Mouse (Mus musculus): ENCODE results near the gene Lrrc47.

Gene Lrrc47

DNA sequence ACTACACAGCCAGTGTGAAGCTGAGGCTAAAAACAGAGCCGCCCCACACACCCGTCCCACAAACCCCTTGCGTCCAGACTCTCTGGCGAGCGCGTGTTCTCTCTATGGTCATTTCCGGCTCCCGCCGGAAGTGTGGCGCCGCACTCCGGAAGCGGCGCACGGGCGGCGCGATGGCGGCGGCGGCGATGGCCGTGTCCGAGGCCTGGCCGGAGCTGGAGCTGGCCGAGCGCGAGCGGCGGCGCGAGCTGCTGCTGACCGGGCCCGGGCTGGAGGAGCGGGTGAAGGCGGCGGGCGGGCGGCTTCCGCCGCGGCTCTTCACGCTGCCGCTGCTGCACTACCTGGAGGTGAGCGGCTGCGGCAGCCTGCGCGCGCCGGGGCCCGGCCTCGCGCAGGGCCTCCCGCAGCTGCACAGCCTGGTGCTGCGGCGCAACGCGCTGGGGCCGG is at the start of gene Lrrc47:
Lrrc47 (plus strand) TSS at position 86 of the 444 bp plus-strand sequence.
- DNase-seq (ENCODE audit: low spot score): peak; percentile 68

DNA sequence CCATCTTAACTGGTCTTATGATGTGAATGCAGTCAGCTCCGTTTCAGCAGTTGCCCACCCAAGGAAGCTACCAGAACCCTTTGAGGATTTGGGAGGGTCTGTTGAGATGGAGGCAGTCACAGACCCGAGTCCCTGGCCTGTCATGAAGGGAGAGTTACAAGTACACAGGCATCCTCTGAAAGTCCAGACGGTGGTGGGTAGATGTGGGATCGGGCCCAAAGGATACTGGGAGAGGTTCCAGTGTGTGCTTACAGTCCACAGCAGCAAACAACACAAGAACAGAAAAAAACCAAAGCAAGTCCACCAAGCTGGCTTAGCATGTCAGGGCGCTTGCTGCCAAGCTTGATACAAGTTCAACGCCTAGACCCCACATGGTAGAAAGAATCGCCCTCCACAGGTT is 48.9 kb upstream of the Lrrc47 start:
- DNase-seq (ENCODE audit: low spot score): no peak

DNA sequence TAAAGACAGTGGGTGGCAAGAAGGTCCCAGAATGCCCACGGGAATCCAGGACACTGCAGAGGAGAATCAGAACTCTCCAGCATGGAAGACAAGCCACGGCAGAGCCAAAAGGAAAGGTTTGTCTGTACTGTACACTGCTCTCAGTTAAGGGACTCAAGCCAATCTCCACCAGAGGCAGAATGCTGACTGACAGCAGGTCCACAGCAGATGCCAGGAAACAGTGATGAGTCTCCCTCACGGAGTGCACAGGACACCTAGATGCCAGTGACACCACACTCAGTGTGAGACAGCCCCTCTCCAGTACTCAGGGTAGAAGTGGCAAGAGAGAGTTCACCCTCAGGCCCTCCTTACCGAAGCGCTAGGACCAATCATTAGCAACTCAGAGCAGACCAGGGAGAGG is 44.9 kb upstream of the Lrrc47 start:
- DNase-seq (ENCODE audit: low spot score): no peak

DNA sequence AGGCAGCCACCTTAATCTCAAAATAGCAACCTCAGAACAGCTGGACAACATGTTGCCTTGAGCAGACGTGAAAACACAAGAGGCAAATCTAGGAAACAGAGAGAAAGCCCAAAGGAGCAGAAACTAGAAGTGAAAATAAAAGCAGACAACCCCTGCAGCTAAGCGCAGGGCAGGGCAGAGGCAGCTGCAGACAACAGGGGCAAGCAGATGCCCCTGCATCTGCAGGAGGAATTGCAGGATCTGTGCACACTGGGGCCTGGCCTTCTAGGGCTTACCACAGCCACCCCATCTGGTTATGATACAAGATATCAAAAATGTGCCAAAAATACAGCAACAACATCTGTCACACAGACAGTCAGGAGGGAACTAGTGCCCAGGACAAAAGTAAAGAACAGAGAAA is 44.0 kb upstream of the Lrrc47 start:
- no peak for DNase-seq (ENCODE audit: low spot score)

DNA sequence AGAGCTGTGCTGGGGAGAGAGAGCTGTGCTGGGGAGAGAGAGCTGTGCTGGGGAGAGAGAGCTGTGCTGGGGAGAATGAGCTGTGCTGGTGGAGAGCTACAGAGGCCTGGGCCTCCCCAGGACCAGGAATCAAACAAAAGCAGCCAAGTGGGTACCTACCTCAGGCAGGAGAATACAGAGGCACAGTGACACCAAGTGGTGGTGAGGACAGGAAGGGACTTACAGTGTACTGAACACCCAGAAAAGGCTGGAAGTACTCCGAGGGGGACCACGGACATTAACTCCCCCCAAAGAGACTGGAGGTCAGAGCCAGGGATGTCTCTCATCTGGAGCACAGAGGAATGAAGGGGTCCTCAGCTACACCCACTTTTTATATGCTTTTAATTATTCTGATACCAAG is 43.5 kb upstream of the Lrrc47 start:
- DNase-seq (ENCODE audit: low spot score): no peak

- DNase-seq (ENCODE audit: low spot score): peak; percentile 86
These were observed 36.9 kb upstream of the Lrrc47 start, which contains the start of the genes Dffb and Cep104 for GRCm38 (mm10) chr4:153974431-153975291. Dffb (minus strand) TSS chr4:153975126. Cep104 (plus strand) TSS chr4:153975194.

DNA sequence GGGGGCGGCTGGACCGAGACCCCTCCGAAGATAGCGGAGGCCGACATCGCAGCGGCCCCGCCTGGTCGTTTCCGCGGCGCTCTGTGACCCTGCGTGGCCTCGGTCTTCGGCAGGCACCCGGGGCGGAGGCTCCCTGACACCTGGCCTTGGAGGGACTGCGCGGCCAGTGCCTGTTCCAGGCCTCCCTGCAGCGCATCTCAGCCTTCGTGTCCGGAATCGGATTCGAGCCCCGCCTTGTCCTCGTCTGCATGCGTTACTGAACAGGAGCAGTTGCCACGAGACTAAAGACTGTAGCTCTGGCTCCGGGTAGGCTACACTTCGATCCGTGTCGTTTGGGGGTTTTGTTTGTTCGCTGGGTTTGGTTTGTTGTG is 36.3 kb upstream of the Lrrc47 start:
- no peak for DNase-seq (ENCODE audit: low spot score)

- DNase-seq (ENCODE audit: low spot score): no peak
These were observed 35.8 kb upstream of the Lrrc47 start for GRCm38 (mm10) chr4:153975768-153976167.

- DNase-seq (ENCODE audit: low spot score): no peak
These were observed 32.3 kb upstream of the Lrrc47 start for GRCm38 (mm10) chr4:153979243-153979642.

DNA sequence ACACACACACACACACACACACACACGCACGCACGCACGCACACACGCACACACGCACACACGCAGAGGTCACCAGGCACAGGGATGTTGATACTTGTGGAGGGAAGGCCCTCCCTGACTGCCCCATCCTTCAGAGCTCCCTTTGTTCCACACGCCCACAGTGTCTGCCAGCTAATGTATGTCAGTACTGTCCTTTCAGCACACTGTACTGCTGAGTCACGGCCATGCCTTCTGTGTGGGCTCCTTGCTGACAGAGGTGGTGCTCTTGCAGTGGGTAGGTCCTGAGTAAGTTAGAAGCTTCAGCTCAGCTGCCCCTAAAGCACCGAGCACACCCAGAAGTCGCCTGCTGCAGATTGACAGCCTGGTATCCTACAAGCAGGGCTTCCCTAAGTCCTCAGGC is 31.1 kb upstream of the Lrrc47 start:
- no peak for DNase-seq (ENCODE audit: low spot score)

GRCm38 (mm10) chr4:153992715-153993114 is 18.8 kb upstream of the Lrrc47 start:
- no peak for DNase-seq (ENCODE audit: low spot score)

DNA sequence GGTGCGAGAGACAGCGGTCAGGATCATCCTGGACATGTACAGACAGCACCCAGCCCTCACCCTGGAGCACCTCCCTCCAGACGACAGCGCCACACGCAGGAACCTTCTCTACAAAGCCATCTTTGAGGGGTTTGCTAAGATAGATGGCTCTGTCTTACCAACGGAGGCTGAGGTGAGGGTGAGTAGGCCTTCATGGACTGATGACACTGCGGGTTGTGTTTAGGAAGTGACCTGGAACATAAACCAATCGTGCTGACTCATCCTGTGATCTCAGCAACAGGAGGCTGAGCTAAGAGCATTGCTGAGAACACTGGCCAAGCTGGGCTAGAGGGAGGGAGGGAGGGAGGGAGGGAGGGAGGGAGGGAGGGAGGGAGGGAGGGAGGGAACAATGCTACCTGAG is 18.0 kb upstream of the Lrrc47 start:
- DNase-seq (ENCODE audit: low spot score): no peak

DNA sequence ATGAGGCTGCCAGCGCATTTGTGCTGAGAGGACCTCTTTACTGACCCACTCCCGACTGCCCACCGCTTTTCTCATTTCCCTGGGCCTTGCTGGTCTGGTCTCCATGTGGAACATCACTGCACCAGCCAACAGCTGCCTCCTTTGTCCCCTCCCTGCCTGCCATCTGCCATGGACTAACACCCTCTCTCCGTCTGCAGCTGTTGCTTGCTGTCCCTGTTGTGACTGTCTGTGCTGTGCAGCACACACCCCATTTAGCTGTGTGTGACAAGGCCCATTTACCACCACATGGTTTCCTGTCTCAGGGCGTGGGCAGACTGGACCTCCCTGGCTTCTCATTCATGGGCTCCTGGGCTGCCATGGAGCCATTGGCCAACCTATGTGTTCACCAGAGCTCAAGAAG is 6.0 kb upstream of the Lrrc47 start:
- no peak for DNase-seq (ENCODE audit: low spot score)

GRCm38 (mm10) chr4:154006264-154006663 is 5.3 kb upstream of the Lrrc47 start:
- DNase-seq (ENCODE audit: low spot score): no peak

- no peak for DNase-seq (ENCODE audit: low spot score)
These were observed 3.8 kb upstream of the Lrrc47 start for GRCm38 (mm10) chr4:154007759-154008158.

GRCm38 (mm10) chr4:154010907-154011645 is 455 bp upstream of the Lrrc47 start:
- no peak for DNase-seq (ENCODE audit: low spot score)

- DNase-seq (ENCODE audit: low spot score): no peak
These were observed 776 bp downstream of the Lrrc47 start for GRCm38 (mm10) chr4:154012132-154012882.

DNA sequence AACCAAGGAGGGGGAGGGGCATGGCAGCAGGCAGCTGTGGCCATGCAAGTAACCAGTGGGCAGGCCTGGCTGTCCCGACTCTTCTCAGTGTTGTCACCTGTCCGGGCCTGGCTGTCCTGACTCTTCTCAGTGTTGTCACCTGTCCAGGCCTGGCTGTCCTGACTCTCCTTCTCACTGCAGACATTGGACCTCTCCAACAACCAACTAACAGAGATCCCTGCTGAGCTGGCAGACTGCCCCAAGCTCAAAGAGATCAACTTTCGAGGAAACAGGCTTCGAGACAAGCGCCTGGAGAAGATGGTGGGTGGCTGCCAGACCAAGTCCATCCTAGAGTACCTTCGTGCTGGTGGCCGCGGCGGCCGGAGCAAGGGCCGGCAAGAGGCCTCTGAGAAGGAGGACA is 3.9 kb downstream of the Lrrc47 start:
- no peak for DNase-seq (ENCODE audit: low spot score)

- DNase-seq (ENCODE audit: low spot score): no peak
These were observed 8.0 kb downstream of the Lrrc47 start for GRCm38 (mm10) chr4:154019571-154019970.

DNA sequence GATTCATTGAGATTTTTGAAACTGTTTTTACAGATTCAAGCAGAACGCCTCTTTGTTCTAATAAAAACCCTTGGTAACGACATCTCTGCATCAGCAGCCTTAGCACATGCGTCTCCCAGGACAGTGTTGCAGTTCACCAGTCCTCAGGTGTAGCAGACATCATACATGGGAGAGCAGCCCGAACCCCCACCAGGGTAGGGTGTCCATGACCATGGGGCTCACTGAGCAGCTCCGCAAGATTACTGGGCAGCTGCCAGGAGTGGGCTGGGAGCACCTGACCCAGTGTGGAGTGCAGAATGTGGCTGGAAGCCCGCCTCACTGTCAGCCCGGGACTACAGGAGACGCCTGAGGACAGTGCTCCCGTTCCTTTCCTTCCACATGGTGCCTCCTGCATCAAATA is 9.9 kb downstream of the Lrrc47 start:
- DNase-seq (ENCODE audit: low spot score): no peak

GRCm38 (mm10) chr4:154022407-154022806 is 10.9 kb downstream of the Lrrc47 start:
- DNase-seq (ENCODE audit: low spot score): no peak

- DNase-seq (ENCODE audit: low spot score): no peak
These were observed 11.3 kb downstream of the Lrrc47 start for GRCm38 (mm10) chr4:154022844-154023243.

Measured in spleen, adult 12 weeks (tissue).